Mouse (Mus musculus) forebrain, embryonic 15.5 days (tissue): ENCODE measurements around the gene Mdfi. TPM values are rescaled to one million over a fixed set of nuclear protein-coding genes. Genes with fewer than 3 reads are reported as not detected.
A peak's percentile ranks its signal among the peaks of the same experiment; 100 is the strongest.

Experiments used
- ATAC-seq: fragments of 200-750 bp; cut with Nextera tagmentation; replicated peaks from 2 replicates; pipeline ENCODE4 v1.8.0; 2017; ENCODE audit warnings: mild to moderate bottlenecking, moderate TSS enrichment, moderate library complexity
- H3K27ac ChIP-seq: fragments of 300-500 bp; sonication (generic); replicated peaks from 2 replicates; pipeline ENCODE4 v1.5.1; 2015; ENCODE audit warnings: mild to moderate bottlenecking, inconsistent platforms
- H3K27me3 ChIP-seq: fragments of 300-500 bp; sonication (generic); 2 replicates; pipeline ENCODE4 v1.6.1; 2015; ENCODE audit warnings: inconsistent platforms
- H3K36me3 ChIP-seq: fragments of 300-500 bp; sonication (generic); 2 replicates; pipeline ENCODE4 v1.6.1; 2015; ENCODE audit warnings: mild to moderate bottlenecking, inconsistent platforms
- H3K4me1 ChIP-seq: fragments of 300-500 bp; sonication (generic); 2 replicates; pipeline ENCODE4 v1.6.1; 2015; ENCODE audit warnings: inconsistent platforms
- H3K4me2 ChIP-seq: fragments of 300-500 bp; sonication (generic); replicated peaks from 2 replicates; pipeline ENCODE4 v1.6.1; 2015; ENCODE audit warnings: mild to moderate bottlenecking, inconsistent platforms
- H3K4me3 ChIP-seq: fragments of 300-500 bp; sonication (generic); 2 replicates; pipeline ENCODE4 v1.5.1; 2015; ENCODE audit warnings: mild to moderate bottlenecking, inconsistent platforms
- H3K9ac ChIP-seq: fragments of 300-500 bp; sonication (generic); replicated peaks from 2 replicates; pipeline ENCODE4 v1.6.1; 2015; ENCODE audit warnings: mild to moderate bottlenecking, inconsistent platforms
- H3K9me3 ChIP-seq: fragments of 300-500 bp; sonication (generic); 2 replicates; pipeline ENCODE4 v1.6.1; 2016; ENCODE audit warnings: inconsistent platforms
- WGBS: fragments of 180-500 bp; shearing (Covaris S2); methylation state at CpG from one replicate; pipeline ENCODE4 v1.1.7; 2015; ENCODE audit warnings: mixed read lengths; 5-methylcytosine and 5-hydroxymethylcytosine counted together
- polyA plus RNA-seq: library from polyadenylated mRNA; unstranded; fragments of >200 nt; fragmentation: Nextera tagmentation; extraction: Ambion mirVana; gene quantifications from 2 replicates; pipeline ENCODE4 v1.2.1, GENCODE M21; 2015

The Mdfi gene
- polyA plus RNA-seq = 2.5 and 2.7 TPM in 2 replicates

DNA sequence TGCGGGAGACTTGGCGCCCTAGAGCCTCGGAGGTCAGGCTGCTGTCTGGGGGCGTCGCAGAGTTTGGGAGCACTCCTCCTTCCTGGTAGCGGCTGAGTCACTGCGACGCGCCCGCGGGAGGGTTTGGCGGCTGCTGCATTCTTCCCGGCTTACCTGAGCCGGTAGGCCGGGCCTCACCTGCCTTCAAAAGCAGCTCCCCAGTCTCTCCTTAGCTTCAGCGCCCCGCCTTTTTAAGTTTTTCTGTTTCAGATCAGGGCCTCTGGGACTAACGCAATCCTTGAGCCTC, at the start of gene Mdfi:
Mdfi (minus strand) TSS at position 210 of the 286 bp plus-strand sequence.
- H3K4me1 ChIP-seq = peaks cover 29% of the 10 kb centered on the region
- H3K4me3 ChIP-seq = peak within 1 kb of the TSS; percentile 65
- peak within 1 kb of the TSS; percentile 96 for H3K4me2 ChIP-seq
- no peaks in the 10 kb centered on the region for H3K36me3 ChIP-seq
- H3K27ac ChIP-seq = no peak within 1 kb of the TSS
- peak within 1 kb of the TSS; percentile 63 for H3K9ac ChIP-seq
- peaks cover 40% of the 10 kb centered on the region for H3K27me3 ChIP-seq
- ATAC-seq = no peak
- H3K9me3 ChIP-seq = no peaks in the 10 kb centered on the region
- 6% methylated on average over 18 of the region's 18 CpGs for WGBS

DNA sequence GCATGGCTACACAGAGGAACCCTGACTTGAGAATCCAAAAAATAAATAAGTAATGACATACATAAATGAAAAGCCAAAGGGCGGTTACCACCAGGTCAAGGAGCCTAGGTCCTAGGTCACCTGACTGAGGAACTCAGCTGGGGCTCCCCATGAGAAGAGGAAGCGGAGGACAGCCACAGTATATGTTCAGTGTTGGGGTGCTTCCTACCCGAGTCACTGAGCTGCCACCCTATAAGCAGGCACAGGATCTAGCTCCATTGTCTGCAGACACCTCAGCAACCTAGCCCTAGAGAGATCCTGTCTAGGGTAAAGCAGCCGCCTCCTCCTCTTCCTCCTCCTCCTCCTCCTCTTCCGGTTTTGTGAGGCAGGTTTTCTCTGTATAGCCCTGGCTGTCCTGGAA, 48.6 kb upstream of the Mdfi start:
- no peak for ATAC-seq
- H3K27me3 ChIP-seq = no peaks in the 10 kb centered on the region
- WGBS = 83% methylated on average over 5 of the region's 5 CpGs
- no peak overlapping the region for H3K27ac ChIP-seq
- no peak overlapping the region for H3K9ac ChIP-seq
- no peak overlapping the region for H3K4me3 ChIP-seq
- H3K36me3 ChIP-seq = no peaks in the 10 kb centered on the region
- H3K4me2 ChIP-seq = no peak overlapping the region
- H3K4me1 ChIP-seq = peaks cover 39% of the 10 kb centered on the region
- no peaks in the 10 kb centered on the region for H3K9me3 ChIP-seq

DNA sequence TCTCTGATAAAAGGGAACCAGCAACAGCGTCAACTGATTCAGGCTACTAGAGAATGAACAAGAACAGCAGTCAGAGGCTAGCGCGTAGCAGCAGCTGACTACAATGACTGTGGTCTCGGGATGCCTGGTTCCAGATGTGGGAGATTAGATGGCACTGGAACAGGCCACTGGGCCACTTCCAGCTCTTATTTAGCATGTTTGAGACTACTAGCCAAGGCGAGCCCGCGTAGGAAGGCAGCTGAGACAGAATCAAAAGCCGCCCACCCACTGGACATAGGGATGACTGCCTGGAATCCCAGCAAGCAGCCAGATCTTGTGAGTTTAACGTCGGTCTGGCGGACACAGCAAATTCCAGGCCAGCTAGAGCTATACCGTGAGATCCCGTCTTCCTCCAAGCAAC, 46.8 kb upstream of the Mdfi start:
- H3K4me3 ChIP-seq = no peak overlapping the region
- H3K9ac ChIP-seq = no peak overlapping the region
- WGBS = 66% methylated on average over 13 of the region's 13 CpGs
- H3K27me3 ChIP-seq = no peaks in the 10 kb centered on the region
- H3K9me3 ChIP-seq = no peaks in the 10 kb centered on the region
- ATAC-seq = no peak
- peaks cover 41% of the 10 kb centered on the region for H3K4me1 ChIP-seq
- no peak overlapping the region for H3K4me2 ChIP-seq
- H3K36me3 ChIP-seq = no peaks in the 10 kb centered on the region
- no peak overlapping the region for H3K27ac ChIP-seq

DNA sequence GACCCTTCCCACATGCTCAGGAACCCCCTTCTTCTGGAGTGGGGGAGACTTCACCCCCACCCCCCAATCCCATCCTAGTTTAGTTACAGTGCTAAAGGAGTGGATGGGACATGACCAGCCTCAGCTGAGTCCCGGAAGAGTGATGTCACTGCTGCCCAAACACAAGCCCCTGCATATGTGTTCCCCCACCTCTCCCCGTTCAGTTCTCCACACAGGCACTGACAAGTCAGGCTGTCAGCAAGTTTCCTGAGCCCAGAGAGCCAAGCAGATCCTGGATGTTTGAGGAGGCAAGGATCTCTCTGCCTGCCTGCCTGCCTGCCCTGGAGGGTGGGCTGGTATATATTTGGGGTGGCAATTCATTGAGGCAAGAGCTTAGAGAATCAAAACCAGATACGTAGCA, 44.7 kb upstream of the Mdfi start:
- peak; percentile 49 for ATAC-seq
- WGBS = 23% methylated on average over 3 of the region's 3 CpGs
- peaks cover 15% of the 10 kb centered on the region for H3K36me3 ChIP-seq
- peak overlapping the region; percentile 58 for H3K9ac ChIP-seq
- H3K27me3 ChIP-seq = no peaks in the 10 kb centered on the region
- H3K4me3 ChIP-seq = peak overlapping the region; percentile 40
- peaks cover 43% of the 10 kb centered on the region for H3K4me1 ChIP-seq
- H3K27ac ChIP-seq = peak overlapping the region; percentile 93
- H3K4me2 ChIP-seq = peak overlapping the region; percentile 67
- no peaks in the 10 kb centered on the region for H3K9me3 ChIP-seq

- WGBS = 9% methylated on average over 34 of the region's 35 CpGs
- peak overlapping the region; percentile 40 for H3K4me3 ChIP-seq
- peak overlapping the region; percentile 93 for H3K27ac ChIP-seq
- peaks cover 19% of the 10 kb centered on the region for H3K36me3 ChIP-seq
- peak overlapping the region; percentile 58 for H3K9ac ChIP-seq
- peak; percentile 78 for ATAC-seq
- peak overlapping the region; percentile 67 for H3K4me2 ChIP-seq
- peaks cover 49% of the 10 kb centered on the region for H3K4me1 ChIP-seq
- H3K9me3 ChIP-seq = no peaks in the 10 kb centered on the region
- H3K27me3 ChIP-seq = no peaks in the 10 kb centered on the region
Measured at GRCm38 (mm10) chr17:47878378-47879089, 44.0 kb upstream of the Mdfi start.

GRCm38 (mm10) chr17:47877715-47878377, 43.4 kb upstream of the Mdfi start:
- peak; percentile 6; the same call in 1 of the 2 replicates for ATAC-seq
- 18% methylated on average over 10 of the region's 10 CpGs for WGBS
- H3K27ac ChIP-seq = peak overlapping the region; percentile 93
- H3K4me2 ChIP-seq = peak overlapping the region; percentile 67
- H3K4me1 ChIP-seq = peaks cover 56% of the 10 kb centered on the region
- H3K27me3 ChIP-seq = no peaks in the 10 kb centered on the region
- peak overlapping the region; percentile 58 for H3K9ac ChIP-seq
- H3K36me3 ChIP-seq = peaks cover 19% of the 10 kb centered on the region
- no peaks in the 10 kb centered on the region for H3K9me3 ChIP-seq
- peak overlapping the region; percentile 40 for H3K4me3 ChIP-seq

- H3K9ac ChIP-seq = peak overlapping the region; percentile 58
- H3K27ac ChIP-seq = peak overlapping the region; percentile 93
- WGBS = 12% methylated on average over 26 of the region's 26 CpGs
- peak; percentile 11 for ATAC-seq
- peak overlapping the region; percentile 67 for H3K4me2 ChIP-seq
- H3K27me3 ChIP-seq = no peaks in the 10 kb centered on the region
- H3K9me3 ChIP-seq = no peaks in the 10 kb centered on the region
- H3K4me3 ChIP-seq = peak overlapping the region; percentile 40
- H3K36me3 ChIP-seq = peaks cover 19% of the 10 kb centered on the region
- H3K4me1 ChIP-seq = peaks cover 64% of the 10 kb centered on the region
Measured at GRCm38 (mm10) chr17:47876776-47877714, 42.6 kb upstream of the Mdfi start.

DNA sequence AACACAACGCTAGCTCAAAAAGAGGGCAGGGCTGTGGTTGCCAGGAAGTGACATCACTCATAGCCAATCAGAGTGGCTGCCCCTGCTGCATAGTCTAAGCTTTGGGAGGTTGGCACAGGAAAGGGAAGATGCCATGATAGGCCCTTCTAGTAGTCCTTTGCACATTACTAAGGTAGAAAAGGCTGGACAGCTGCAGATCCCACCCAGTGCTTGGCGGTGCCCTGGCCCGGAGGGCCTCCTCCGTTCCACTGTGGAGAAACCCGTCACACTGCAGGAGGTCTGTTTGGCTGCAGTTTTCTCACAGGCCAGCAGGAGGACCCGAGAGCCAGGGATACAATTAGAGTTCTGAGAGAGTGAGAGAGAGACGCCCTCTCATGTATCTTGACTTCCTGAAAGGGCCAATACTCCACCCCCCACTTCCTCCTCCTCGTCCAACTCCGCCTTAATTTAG, 38.9 kb upstream of the Mdfi start:
- no peak overlapping the region for H3K4me3 ChIP-seq
- WGBS = 10% methylated on average over 9 of the region's 9 CpGs
- no peaks in the 10 kb centered on the region for H3K9me3 ChIP-seq
- peak; percentile 41 for ATAC-seq
- peaks cover 51% of the 10 kb centered on the region for H3K4me1 ChIP-seq
- peaks cover 49% of the 10 kb centered on the region for H3K36me3 ChIP-seq
- H3K27ac ChIP-seq = peak overlapping the region; percentile 73
- no peak overlapping the region for H3K9ac ChIP-seq
- peak overlapping the region; percentile 24 for H3K4me2 ChIP-seq
- no peaks in the 10 kb centered on the region for H3K27me3 ChIP-seq

DNA sequence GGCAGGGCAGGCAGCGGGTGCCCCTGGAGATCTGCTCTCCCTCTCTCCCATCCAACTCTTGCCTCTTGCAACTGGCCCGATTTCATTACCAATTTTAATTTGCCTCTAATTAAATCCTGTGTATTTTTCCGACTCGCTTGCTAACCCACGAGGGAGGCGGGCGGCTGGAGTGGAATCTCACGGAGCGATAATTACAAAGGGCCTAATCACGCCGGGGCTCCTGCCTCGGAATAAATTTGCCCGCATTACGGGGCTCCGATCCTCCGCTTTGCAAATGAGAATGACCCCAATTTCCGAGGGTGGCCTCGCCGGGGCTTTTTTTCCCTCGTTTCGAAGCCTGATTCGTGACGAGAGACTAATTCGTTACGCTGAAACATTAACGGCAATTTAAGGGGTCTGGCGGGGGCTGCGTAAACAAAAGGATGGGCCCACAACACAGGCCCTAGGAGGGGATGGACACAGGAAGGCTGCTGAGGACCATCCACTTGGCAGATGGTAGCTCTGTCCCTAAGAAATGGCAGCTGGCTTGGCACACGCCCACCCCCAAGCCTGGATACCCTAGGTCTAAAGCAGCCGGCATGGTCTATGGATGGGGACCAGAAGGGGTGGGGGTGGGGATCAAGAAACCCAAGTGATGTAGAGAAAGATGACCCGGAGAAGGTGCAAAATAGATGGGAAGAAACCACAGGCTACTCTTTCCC, 38.0 kb upstream of the Mdfi start:
- WGBS = 10% methylated on average over 31 of the region's 31 CpGs
- Histone ChIP-seq H3K36me3 (peaks cover 55% of the 10 kb centered on the region), H3K9me3 (no peaks in the 10 kb centered on the region), H3K27ac (peak overlapping the region; percentile 73), H3K4me1 (peaks cover 42% of the 10 kb centered on the region), H3K9ac (peak overlapping the region; percentile 12), H3K27me3 (no peaks in the 10 kb centered on the region), H3K4me3 (0 out of 2 replicates have a peak overlapping the region, but pooled peaks have one; percentile 9), H3K4me2 (peak overlapping the region; percentile 24)
- ATAC-seq = peak; percentile 27

- Histone ChIP-seq H3K4me1 (peaks cover 36% of the 10 kb centered on the region), H3K4me3 (no peak overlapping the region), H3K27me3 (no peaks in the 10 kb centered on the region), H3K9ac (no peak overlapping the region), H3K4me2 (no peak overlapping the region), H3K27ac (no peak overlapping the region), H3K36me3 (peaks cover 46% of the 10 kb centered on the region), H3K9me3 (no peaks in the 10 kb centered on the region)
- 92% methylated on average over 10 of the region's 10 CpGs for WGBS
- ATAC-seq = no peak
Measured at GRCm38 (mm10) chr17:47869874-47870273, 35.4 kb upstream of the Mdfi start.

GRCm38 (mm10) chr17:47866037-47866436, 31.5 kb upstream of the Mdfi start:
- Histone ChIP-seq H3K4me1 (peaks cover 13% of the 10 kb centered on the region; the same call in 1 of the 2 replicates), H3K36me3 (peaks cover 31% of the 10 kb centered on the region), H3K9me3 (no peaks in the 10 kb centered on the region), H3K4me3 (no peak overlapping the region), H3K9ac (no peak overlapping the region; the same call in 1 of the 2 replicates), H3K27ac (peak overlapping the region; percentile 55), H3K27me3 (no peaks in the 10 kb centered on the region), H3K4me2 (no peak overlapping the region)
- ATAC-seq = no peak
- 61% methylated on average over 10 of the region's 10 CpGs for WGBS
